Comparison of ENCODE assay signal across 15 mouse cellular contexts in genomic region chr1:72913073-72913472, GRCm38 (mm10). TPM values are rescaled to one million over a fixed set of nuclear protein-coding genes. Genes with fewer than 3 reads are reported as not detected.
A peak's percentile ranks its signal among the peaks of the same experiment; 100 is the strongest.
DNase-seq lines count a peak whose midpoint lies in the region; ATAC-seq and TF ChIP-seq lines count a peak whose summit lies in the region.
"Had no signal": no experiment of that assay in that cellular context is flagged by ENCODE, and none has a peak within 500 bp of the region (broad histone marks: within the 10 kb centered on the region; RNA-seq: fewer than 3 reads in every experiment).

No protein-coding gene starts in this region.

- ATAC-seq in intestine, embryonic 16.5 days: peak; percentile 47; the same call in 1 of the 2 replicates

- H3K36me3 ChIP-seq in intestine, embryonic 16.5 days (ENCODE audit: control insufficient read depth, insufficient read depth, low read length): no peaks in the 10 kb centered on the region
- H3K36me3 ChIP-seq: limb, embryonic 10.5 days; liver, embryonic 15.5 days; midbrain, embryonic 12.5 days; neural tube, embryonic 12.5 days had no signal

- DNase-seq in gastrocnemius, adult 2 months: peak; percentile 53
- DNase-seq in gastrocnemius, postnatal 25 days: no peak
- DNase-seq in adrenal gland, adult 8-10 months: peak; percentile 38
- DNase-seq in lung, postnatal 36 days: peak; percentile 92
- no peak for DNase-seq in spleen, postnatal 36 days (ENCODE audit: low spot score in 2 of 2)
- DNase-seq in spleen, postnatal 14 days (ENCODE audit: low spot score in 2 of 2): no peak
- DNase-seq in cerebellum, adult 2 months: no peak
- DNase-seq: cerebellum, adult 8-10 months; kidney, postnatal 36 days had no signal

- H3K27ac ChIP-seq in gastrocnemius, adult 2 months: no peak overlapping the region
- H3K27ac ChIP-seq in intestine, embryonic 16.5 days (ENCODE audit: low read length): no peak overlapping the region
- no peak overlapping the region for H3K27ac ChIP-seq in cerebellum, adult 2 months (ENCODE audit: insufficient read depth, low read length)
- H3K27ac ChIP-seq: limb, embryonic 10.5 days; liver, embryonic 15.5 days; midbrain, embryonic 12.5 days; neural tube, embryonic 12.5 days had no signal

- H3K4me3 ChIP-seq in gastrocnemius, adult 2 months: no peak overlapping the region
- no peak overlapping the region for H3K4me3 ChIP-seq in intestine, embryonic 16.5 days (ENCODE audit: low read length)
- H3K4me3 ChIP-seq in cerebellum, adult 2 months (replicated peaks; ENCODE audit: insufficient read depth, low read depth, low read length): no peak overlapping the region
- H3K4me3 ChIP-seq: erythroblast, embryonic 14.5 days; limb, embryonic 10.5 days; liver, embryonic 15.5 days; midbrain, embryonic 12.5 days; neural tube, embryonic 12.5 days had no signal

- no peak for TF ChIP-seq POLR2A in cerebellum, adult 2 months (IDR thresholded peaks at IDR 0.05; ENCODE audit: borderline replicate concordance, insufficient read depth, low read length)

- no peak for TF ChIP-seq CTCF in gastrocnemius, adult 2 months (IDR thresholded peaks at IDR 0.05)
- no peak for TF ChIP-seq CTCF in cerebellum, adult 2 months (IDR thresholded peaks at IDR 0.05; ENCODE audit: borderline replicate concordance, insufficient read depth, low read depth, low read length)

- no peak overlapping the region for H3K4me2 ChIP-seq in intestine, embryonic 16.5 days (ENCODE audit: low read depth, low read length)
- H3K4me2 ChIP-seq: liver, embryonic 15.5 days; midbrain, embryonic 12.5 days; neural tube, embryonic 12.5 days had no signal

- no peak overlapping the region for H3K9ac ChIP-seq in intestine, embryonic 16.5 days (ENCODE audit: low read depth, low read length)
- H3K9ac ChIP-seq: liver, embryonic 15.5 days; midbrain, embryonic 12.5 days; neural tube, embryonic 12.5 days had no signal

- no peaks in the 10 kb centered on the region for H3K27me3 ChIP-seq in intestine, embryonic 16.5 days (replicated peaks; ENCODE audit: control insufficient read depth, insufficient read depth, low read length)
- H3K27me3 ChIP-seq in cerebellum, adult 2 months (ENCODE audit: control insufficient read depth, insufficient read depth, low read length): no peaks in the 10 kb centered on the region
- H3K27me3 ChIP-seq: liver, embryonic 15.5 days; midbrain, embryonic 12.5 days; neural tube, embryonic 12.5 days had no signal

- H3K4me1 ChIP-seq in intestine, embryonic 16.5 days (ENCODE audit: control insufficient read depth, insufficient read depth, low read length): peaks cover 10% of the 10 kb centered on the region; the same call in 1 of the 2 replicates
- no peaks in the 10 kb centered on the region for H3K4me1 ChIP-seq in cerebellum, adult 2 months (ENCODE audit: control insufficient read depth, insufficient read depth, low read length)
- H3K4me1 ChIP-seq: limb, embryonic 10.5 days; liver, embryonic 15.5 days; midbrain, embryonic 12.5 days; neural tube, embryonic 12.5 days had no signal

- 79% methylated on average over 5 of the region's 5 CpGs for WGBS in intestine, embryonic 16.5 days
- 91% methylated on average over 5 of the region's 5 CpGs for WGBS in cerebellum, adult 2 months

- no peaks in the 10 kb centered on the region for H3K9me3 ChIP-seq in intestine, embryonic 16.5 days (ENCODE audit: control insufficient read depth, low read length)
- H3K9me3 ChIP-seq: limb, embryonic 10.5 days; liver, embryonic 15.5 days; midbrain, embryonic 12.5 days; neural tube, embryonic 12.5 days had no signal

- intact Hi-C loops in gastrocnemius, adult 2 months (cut with DNase I): no loop called here

RNA-seq across cellular contexts. Expression of gene Igfbp5, which starts 38.4 kb away (rescaled TPM):
- total RNA-seq in gastrocnemius, adult 2 months (2021): 100 to 1,000 TPM; 248 to 267 TPM
- 100 to 1,000 TPM; 161 to 274 TPM for total RNA-seq in gastrocnemius, postnatal 25 days (2021)
- 100 to 1,000 TPM in 3 of 4 experiments, 10 to 100 TPM in 1; 99.0 to 265 (median 164) TPM for total RNA-seq in adrenal gland, adult 8-10 months (2022)
- 25.7 and 27.8 TPM in 2 replicates for polyA plus RNA-seq in intestine, embryonic 16.5 days (2015; fragmentation: Nextera tagmentation; extraction: Ambion mirVana)
- polyA plus RNA-seq in cerebellum, adult 2 months (2012; rRNA removed): 63.0 and 81.6 TPM in 2 replicates
- polyA plus RNA-seq: erythroblast, embryonic 14.5 days had no signal

Comparison
In these comparisons a context has a peak if more than half of its experiments do, and no peak if none do; other contexts are left out.
1. DNase-seq: peak in gastrocnemius, adult 2 months (single experiment), adrenal gland, adult 8-10 months (single experiment) and lung, postnatal 36 days (single experiment); none in gastrocnemius, postnatal 25 days (single experiment), spleen, postnatal 36 days (0 of 2), spleen, postnatal 14 days (0 of 2) and cerebellum, adult 2 months (0 of 2).